Mouse (Mus musculus) c-Kit-positive CD71-positive TER-119-negative erythroid progenitor cells, embryonic 14.5 days (primary cell): ENCODE results near the gene Shq1.

Source experiments
- DNase-seq: peaks from one replicate; pipeline ENCODE4 v3.0.0-alpha.2; 2013; ENCODE audit warnings: low read depth

Shq1 gene

DNA sequence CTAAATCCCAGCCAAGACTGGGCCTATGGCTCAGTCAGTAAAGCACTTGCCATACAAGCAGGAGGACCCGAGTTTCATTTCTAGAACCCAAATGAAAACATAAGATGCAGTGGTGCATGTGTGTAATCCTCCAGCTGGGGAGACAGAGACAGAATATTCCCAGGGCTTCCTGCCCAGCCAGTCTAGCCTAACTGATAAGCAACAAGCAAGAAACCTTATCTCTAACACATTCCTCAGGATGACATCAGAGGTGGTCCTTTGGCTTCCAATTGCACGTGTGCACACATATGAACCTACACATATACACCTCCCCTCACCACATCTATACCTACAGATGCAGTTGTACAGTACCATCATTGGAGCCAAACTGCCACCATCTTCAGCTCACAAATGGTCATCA lies 2.1 kb downstream of the Shq1 start:
- no peak for DNase-seq

DNA sequence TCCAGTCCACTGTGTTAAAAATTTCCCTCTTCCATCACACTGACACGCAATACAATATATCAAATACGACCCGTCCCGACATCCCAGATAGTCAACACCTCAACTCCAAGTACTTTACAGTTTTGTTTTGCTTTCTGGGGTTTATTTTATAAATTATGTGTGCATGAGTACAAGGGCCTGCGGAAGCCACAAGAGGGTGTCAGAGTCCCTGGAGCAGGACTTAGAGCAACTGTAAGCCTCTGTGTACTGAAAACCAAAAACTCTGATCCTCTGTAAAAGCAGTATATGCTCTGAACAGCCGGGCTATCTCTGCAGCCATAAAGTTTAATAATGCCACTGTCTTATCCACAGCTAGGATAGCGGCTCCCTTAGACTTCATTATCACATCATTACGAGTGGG lies 3.3 kb downstream of the Shq1 start:
- no peak for DNase-seq

GRCm38 (mm10) chr6:100662224-100662623 lies 8.7 kb downstream of the Shq1 start:
- no peak for DNase-seq

DNA sequence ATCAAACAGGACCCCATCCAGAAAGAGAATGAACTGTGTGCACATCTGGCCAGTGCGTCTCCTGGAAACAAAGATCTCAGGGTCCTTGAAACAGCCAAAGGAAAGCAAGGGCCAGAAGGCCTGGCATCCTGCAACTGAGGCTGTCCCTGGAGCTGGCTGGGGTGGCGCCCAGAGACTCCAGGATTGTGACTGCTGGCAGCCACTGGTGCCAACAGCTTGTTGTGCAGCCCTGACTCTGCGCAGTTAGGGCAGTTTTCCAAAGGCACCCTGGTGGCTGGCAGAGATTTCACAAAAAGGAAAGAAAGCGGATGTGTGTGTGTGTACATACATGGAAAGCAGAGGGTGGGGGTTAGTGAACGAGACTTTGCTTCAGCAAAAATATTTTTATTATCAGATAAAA lies 10.6 kb downstream of the Shq1 start:
- DNase-seq: no peak

GRCm38 (mm10) chr6:100652535-100652934 lies 18.4 kb downstream of the Shq1 start:
- DNase-seq: no peak

- no peak for DNase-seq
These were observed 23.8 kb downstream of the Shq1 start for GRCm38 (mm10) chr6:100647196-100647595.

DNA sequence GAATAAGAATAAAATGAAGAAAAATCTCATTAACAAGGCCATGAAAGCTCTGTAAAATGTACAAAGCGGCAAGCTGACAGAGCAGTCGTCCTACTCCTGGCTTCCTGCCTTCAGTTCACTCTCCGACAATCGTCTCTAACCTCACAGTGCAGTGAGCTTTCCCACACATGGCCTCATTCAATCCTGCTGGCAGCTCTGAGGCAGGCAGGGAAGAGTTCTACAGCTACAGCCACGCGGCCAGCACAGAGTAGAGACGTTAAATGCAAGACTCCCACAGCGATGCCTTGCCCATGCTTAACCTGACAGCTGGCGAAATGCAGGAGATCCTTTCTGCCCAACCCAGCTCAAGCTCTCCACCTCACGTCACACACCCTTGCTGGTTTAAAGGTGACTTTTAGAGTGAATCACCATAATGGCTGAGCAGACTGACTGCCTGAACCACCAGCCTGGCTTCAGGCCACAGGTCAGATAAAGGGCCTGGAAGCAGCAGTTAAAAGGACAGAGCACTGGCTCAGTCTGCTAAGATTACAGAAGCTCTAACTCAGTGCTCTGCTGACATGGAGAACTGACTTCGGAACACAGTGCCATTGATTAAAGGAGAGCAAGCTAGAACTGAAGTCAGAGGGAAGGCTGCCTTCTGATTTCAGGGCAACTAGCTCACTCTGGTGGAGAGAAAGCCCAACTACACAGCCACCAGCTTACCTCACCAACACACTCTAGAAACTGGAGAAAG lies 25.3 kb downstream of the Shq1 start:
- no peak for DNase-seq

DNA sequence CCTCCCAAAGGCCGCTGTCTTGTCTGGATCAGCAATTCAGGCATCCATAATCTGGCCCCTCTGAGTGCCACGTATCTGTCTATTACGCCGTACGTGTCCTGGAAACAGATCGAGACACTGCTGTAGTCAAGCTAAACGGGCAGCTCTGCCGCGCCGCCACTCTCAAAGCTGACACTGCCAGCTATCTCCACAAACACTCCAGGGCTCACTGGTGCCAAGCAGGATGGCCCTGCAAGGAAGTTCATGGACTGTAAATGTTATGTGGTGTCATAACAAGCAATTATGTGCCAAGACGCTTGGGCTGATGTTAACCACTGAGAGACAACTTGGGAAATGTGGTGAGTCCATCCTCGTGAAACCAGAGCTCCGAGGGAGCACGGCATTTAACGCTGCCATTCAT lies 26.3 kb downstream of the Shq1 start:
- no peak for DNase-seq

DNA sequence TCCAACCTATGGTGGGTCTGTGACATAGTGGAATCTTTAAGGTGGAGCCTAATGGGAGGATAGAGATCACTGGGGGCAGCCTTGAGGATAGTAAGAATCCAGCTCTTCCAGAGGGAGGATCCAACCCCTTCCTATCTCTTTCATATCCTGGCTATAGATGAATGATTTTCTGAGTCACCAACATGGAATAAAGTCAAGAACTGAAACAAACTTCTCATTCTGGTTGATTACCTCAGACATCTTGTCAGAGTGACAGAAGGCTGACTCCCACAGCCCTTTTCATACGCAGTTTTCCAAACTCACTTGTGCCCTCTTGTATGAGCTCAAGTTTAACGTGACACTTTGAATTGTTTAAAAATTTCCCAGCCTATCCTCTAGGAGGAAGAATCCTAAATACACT lies 28.2 kb downstream of the Shq1 start:
- no peak for DNase-seq

DNA sequence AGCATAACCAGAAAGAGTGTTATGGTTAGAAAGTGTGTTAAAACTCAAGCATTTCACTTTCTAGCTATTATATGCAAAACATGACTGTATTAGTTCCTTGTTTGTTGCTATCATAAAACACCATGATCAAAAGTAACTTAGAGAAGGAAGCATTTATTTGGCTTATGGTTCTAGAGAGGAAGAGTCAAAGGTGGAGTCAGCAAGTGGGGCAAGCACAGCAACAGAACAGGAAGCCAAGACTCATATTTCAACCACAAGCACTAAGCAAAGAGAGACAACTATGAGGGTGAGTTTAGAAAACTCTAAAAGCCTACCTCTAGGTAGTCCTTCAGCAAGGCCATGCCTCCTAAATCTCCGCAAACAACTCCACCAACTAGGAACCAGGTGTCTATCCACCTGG lies 30.4 kb downstream of the Shq1 start:
- no peak for DNase-seq

DNA sequence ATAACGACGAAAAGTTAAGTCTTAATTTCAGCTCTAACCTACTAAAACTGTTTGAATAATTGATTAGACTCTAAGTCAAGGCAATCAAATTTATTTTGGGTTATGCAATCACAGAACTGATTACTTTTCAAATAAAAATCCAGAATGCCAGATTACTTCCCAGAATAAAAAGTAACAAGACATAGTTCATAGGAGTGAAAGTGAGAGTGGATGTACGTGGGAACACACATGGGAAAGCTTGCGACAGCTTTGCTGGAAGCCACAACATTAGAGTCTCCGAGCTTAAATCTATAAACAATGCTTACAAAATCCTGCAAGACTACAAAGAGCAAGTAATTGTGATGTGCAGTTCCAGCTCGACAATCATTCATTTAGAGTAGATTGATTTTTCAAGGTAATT lies 41.9 kb downstream of the Shq1 start:
- no peak for DNase-seq

- DNase-seq: peak; percentile 42
These were observed 42.7 kb downstream of the Shq1 start for GRCm38 (mm10) chr6:100628223-100628622.

- DNase-seq: peak; percentile 45
These were observed 47.0 kb downstream of the Shq1 start for GRCm38 (mm10) chr6:100623922-100624321.

DNA sequence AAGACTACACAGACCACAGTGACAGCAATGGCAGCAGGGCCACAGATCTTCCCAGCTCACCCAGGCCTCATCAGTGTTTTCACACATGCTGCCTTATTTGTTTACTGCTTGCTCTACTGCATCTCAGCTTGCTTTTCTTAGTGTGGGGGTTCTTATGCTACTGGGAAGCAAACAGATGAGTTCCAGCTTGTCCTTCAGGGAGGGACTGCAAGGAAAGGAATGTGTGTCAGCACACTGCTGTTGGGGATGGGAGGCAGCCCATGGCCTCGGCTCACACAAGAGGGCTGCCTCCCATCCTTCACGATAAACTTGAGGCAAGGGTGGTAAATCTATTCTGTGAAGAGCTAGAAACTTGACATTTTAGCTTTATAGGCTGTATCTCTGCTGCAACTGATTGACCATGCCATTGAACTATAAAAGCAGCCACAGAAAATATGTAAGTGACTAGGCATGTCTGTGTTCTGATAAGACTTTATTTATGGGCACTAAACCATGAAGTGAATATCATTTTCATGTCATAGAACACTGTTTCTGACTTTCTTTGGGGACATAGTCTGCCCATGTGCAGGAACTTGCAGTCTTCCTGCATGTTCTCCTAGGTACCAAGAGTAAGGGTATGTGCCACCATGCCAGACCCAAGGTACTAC lies 48.0 kb downstream of the Shq1 start:
- no peak for DNase-seq

DNA sequence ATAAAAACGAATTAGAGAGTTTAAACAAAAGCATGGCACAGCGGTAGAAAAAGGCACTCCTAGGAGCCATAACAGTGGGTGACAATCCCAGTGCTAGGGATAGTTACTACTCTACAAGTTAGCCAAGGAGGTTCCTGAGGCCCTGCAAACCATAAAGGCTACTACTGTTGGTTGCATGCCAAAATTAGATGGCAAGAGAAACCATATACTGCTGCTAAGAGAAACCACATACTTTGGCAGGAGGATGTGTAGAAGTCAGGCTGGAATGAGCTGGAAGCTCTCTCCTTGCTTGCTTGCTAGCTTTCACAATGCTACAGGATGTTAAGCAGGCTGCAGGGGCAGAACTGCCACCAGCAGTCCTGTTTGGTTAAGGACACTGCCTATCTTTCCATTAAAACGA lies 50.5 kb downstream of the Shq1 start:
- no peak for DNase-seq

DNA sequence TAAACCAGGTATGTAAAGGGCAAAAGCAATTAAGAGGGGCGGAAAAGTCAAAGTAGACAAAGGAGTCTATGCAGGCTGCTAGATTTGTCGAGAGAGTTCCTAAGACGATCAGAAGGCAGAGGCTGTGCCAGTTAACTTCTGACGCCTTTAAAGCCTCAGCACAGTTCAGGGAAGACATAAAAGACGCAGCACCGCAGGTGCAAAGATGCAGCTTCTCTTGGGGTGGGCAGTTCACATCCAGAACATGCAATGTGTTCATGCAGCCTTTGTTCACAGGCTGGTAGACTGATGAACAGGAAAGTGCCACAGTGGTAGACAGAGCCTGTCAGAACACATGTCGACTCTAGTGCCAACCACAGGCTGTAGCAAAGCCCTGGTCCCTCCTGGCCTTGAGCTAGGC lies 51.6 kb downstream of the Shq1 start:
- no peak for DNase-seq

- DNase-seq: no peak
These were observed 54.8 kb downstream of the Shq1 start for GRCm38 (mm10) chr6:100616133-100616532.

- no peak for DNase-seq
These were observed 57.2 kb downstream of the Shq1 start for GRCm38 (mm10) chr6:100613593-100614267.

DNA sequence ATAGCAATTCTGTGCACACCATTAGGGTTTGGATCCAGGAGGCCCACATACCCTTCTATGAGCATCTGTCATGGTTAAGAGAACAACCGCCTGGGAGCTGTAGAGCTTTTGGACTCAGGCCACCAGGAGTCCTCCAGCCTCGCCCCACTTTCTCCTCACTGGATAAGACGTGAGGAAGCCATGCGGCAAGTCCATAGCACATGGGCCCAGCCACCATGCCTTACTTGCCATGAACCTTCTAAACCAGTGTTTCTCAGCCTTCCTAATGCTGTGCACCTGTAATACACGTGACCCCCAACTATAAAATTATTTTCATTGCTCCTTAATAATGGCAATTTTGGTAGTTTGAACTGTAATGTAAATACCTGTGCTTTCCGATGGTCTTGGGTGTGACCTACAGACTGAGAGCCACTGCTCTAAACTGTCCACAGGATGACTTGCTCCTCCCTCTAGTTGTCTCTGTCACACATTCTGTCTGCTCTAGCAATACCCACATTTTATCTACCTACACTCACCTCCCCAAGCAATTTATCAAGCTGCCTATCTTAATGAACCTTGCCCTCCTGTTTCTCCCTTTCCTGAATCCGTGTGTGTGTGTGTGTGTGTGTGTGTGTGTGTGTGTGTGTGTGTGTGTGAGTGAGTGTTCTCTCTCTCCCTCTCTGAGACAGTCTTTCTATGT lies 59.9 kb downstream of the Shq1 start:
- DNase-seq: no peak

GRCm38 (mm10) chr6:100610182-100610581 lies 60.8 kb downstream of the Shq1 start:
- no peak for DNase-seq

DNA sequence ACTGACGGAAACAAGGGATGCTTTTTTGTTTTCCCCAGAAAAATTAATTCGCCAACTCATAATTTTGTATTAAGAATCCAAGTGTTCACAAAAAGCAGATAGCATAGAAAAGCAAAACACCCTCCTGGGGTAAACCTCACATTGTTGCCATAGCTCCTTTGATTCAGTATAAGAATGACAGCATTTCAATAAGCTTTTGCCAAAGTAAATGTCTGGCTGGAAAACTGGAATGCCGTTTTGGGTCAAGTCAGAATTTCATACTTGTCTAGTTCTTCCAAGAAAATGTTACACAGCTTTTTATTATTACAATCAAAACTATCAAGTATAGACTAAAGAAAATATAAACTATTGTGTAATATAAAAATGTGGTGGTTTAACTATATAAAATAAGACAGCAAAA lies 61.7 kb downstream of the Shq1 start:
- DNase-seq: no peak

GRCm38 (mm10) chr6:100608429-100608828 lies 62.5 kb downstream of the Shq1 start:
- peak; percentile 43 for DNase-seq

GRCm38 (mm10) chr6:100606805-100607204 lies 64.2 kb downstream of the Shq1 start:
- no peak for DNase-seq
